Mouse (Mus musculus) thymus, adult 2 months (tissue): Measurements from ENCODE around the gene Tbl2.

Experiments used
- CTCF ChIP-seq: fragments of 200-500 bp; IDR thresholded peaks from 2 replicates; pipeline ENCODE4 v1.5.1; 2012; ENCODE audit warnings: mild to moderate bottlenecking, control low read depth, low read length, moderate library complexity, borderline replicate concordance; ENCODE audit not compliant: control insufficient read depth, poor library complexity, insufficient read depth; ENCODE audit errors: extremely low read depth
- POLR2A ChIP-seq: fragments of 200-500 bp; IDR thresholded peaks from 2 replicates; pipeline ENCODE4 v1.6.1; 2012; ENCODE audit warnings: mild to moderate bottlenecking, low read length, control low read depth, moderate library complexity; ENCODE audit not compliant: control insufficient read depth, poor library complexity, insufficient read depth; ENCODE audit errors: extremely low read depth

GRCm38 (mm10) chr5:135178996-135179395, 29.5 kb downstream of the Tbl2 start:
- TF ChIP-seq POLR2A (no peak), CTCF (no peak)
